Mouse (Mus musculus) frontal cortex, postnatal 10 days (tissue): ENCODE measurements around the gene Nova2.

ENCODE experiments used
- DNase-seq, 2 experiments: peaks; one replicate each; pipeline ENCODE4 v3.0.0; 2022; ENCODE audit warnings: low spot score in 2 of 2, mixed read lengths in 1 of 2

Gene Nova2

DNA sequence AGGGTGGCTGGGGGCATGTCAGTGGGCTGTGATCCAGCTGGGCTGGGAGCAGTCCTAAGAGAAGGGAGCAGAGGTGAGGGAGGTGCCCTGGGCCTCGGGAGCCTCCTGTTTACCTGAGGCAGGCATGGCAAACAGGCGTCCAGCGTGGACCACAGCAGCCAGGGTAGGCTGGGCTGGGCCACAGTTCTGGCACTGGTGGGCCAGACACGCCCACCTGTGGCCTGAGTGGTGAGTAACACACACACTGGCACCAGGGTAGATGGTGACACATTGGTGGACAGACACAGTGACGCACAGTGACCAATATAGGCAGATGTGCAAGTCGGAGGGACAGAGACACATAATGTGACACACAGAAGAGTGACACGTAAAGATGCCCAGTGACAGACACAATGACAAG lies 84.9 kb downstream of the Nova2 start:
- DNase-seq = no peak

DNA sequence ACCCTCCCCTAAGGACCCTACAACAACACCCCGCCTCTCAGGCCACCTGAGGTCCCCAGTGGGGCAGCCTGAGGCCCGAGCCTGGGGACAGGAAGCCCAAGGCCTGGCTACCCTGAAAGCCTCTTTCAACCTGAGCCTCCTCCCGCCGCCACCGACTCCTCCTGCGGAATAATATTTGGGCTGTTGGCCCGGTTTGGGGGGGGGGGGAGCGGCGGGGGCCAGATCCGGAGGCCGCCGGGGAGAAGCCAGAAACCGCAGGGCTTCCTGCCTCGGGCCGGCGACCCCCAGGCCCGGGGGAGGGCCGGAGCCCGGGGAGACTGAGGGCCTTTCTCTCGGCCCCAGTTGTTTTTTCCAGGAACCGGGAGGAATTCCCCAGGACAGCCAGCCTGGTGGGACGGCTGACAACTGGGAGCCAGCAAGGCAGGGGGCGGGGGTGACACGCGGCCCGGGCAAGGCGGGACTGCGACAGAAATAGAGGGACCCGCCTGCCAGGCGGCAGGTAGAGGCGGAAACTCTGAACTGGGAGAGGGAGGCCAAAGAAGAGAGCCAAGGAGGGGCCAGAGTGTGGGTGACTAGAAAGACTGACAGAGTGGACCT lies 86.4 kb downstream of the Nova2 start:
- no peak for DNase-seq

DNA sequence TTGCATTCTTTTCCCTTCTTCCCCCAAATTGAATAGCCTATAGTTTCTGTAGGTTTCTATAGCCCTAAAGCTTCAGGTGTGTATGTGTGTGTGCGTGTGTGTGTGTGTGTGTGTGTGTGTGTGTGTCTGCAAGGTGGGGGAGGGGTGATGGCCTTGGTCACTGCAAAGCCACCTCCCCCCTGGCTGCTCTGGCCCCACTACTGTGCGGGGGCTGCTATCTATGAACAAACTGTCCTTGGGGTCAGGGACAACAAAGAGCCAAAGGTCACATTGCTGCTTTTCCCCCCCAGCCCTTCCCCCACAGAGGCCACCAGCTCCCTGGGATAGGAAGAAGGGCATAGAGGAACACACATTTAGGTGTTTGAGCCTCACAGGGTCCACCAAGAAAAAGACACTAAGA lies 87.2 kb downstream of the Nova2 start:
- DNase-seq = no peak

DNA sequence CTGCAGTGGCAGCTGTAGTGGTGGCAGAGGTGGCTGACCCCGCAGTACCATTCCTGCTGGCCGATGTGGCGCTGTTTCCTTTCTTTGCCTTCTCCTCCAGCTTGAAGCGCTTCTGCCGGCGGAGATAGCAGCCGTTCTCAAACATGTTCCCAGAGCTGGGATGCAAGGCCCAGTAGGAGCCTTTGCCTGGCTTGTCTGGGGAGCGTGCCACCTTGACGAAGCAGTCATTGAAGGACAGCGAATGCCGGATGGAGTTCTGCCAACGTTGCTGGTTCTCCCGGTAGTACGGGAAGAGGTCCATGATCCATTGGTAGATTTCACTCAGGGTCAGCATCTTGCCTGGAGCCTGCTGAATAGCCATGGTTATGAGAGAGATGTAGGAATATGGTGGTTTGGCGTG lies 88.8 kb downstream of the Nova2 start:
- DNase-seq = peak in 1 of 2 experiments; percentile 7
